Mouse (Mus musculus): ENCODE data around the gene Tmem218.

DNA sequence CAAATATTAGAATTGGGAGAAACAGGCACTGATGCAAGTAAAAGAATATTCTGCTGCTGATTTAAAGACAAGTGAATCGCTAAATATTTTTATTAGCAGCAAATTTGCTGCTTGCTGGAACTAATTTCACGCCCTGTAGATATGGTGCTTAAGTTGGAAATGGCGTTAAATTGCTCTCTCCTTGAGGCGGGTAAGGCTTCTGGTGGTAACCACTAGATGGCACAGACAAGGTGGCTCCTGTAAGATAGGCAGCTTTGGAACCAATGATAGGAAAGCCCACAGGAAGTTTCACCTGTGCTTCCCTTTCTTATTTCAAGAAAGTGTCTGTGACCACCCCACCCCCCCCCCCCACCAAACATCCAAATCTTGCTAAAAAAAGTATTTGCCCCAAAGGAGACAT lies 11.0 kb upstream of the Tmem218 start:
- TF ChIP-seq CTCF (IDR thresholded peaks at IDR 0.05; ENCODE audit: low read depth) (no peak), EP300 (IDR thresholded peaks at IDR 0.05; ENCODE audit: low read depth) (no peak)

All from liver, postnatal 0 days (tissue).